Mouse (Mus musculus): Measurements from ENCODE around the gene Cbx3.

DNA sequence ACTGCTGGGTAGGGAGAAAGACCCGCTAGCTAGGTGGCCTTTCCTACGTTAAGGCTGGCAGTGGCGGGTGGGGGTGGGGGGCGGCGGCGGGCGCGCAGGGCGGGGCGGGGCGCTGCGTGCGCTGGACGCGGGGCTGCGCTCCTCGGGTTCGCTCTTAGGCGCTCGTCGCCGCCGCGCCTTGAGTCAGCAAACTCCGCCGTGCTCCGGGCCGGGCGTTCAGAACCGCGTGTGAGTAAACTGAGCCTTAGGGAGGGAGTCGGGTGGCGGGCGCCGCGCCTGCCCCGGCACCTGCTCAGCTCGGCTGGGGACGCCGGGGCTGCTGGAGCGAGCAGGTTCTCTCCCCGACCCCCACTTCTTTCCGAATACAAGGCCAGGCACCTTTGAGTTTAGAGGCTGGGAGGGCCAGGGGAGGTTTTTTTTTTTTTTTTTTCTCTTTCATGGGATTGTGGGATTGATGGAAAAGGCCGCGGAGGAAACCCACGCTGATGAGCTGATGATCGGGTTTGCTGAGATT, 53.7 kb downstream of the Cbx3 start, which contains the start of gene Snx10:
- TF ChIP-seq CTCF (IDR thresholded peaks at IDR 0.05; ENCODE audit: extremely low read depth, insufficient read depth, insufficient read length, insufficient replicate concordance) (no peak), POLR2A (IDR thresholded peaks at IDR 0.05; ENCODE audit: low read depth, low read length) (no peak)
